Mouse (Mus musculus) olfactory bulb, adult 2 months (tissue): ENCODE results near the gene Erp27.

Experiments
- CTCF ChIP-seq: fragments of 200-500 bp; IDR thresholded peaks from 2 replicates; pipeline ENCODE4 v1.5.1; 2012; ENCODE audit warnings: low read depth, mild to moderate bottlenecking, low read length, moderate library complexity; ENCODE audit not compliant: insufficient read depth
- POLR2A ChIP-seq: fragments of 200-500 bp; IDR thresholded peaks from 2 replicates; pipeline ENCODE4 v1.6.1; 2012; ENCODE audit warnings: mild to moderate bottlenecking, low read depth, low read length, moderate library complexity; ENCODE audit not compliant: insufficient read depth

GRCm38 (mm10) chr6:136910247-136910890, 11.6 kb downstream of the Erp27 start:
- TF ChIP-seq CTCF, result no peak
- no peak for TF ChIP-seq POLR2A
